Mouse (Mus musculus): Measurements from ENCODE around the gene Hemgn. TPM values are rescaled to one million over a fixed set of nuclear protein-coding genes. Genes with fewer than 3 reads are reported as not detected.
A peak's percentile ranks its signal among the peaks of the same experiment; 100 is the strongest.

Gene Hemgn
- polyA plus RNA-seq, 1 experiment from 2014 or later = 4.3 TPM

GRCm38 (mm10) chr4:46371030-46371429, 42.3 kb downstream of the Hemgn start:
- Histone ChIP-seq H3K27me3 (peaks cover 36% of the 10 kb centered on the region), H3K4me3 (peak overlapping the region; percentile 4; the same call in 1 of the 2 replicates), H3K9me3 (replicated peaks) (no peaks in the 10 kb centered on the region), H3K4me2 (replicated peaks) (peak overlapping the region; percentile 44), H3K36me3 (0 out of 2 replicates have a peak, but pooled peaks cover 3% of the 10 kb centered on the region), H3K9ac (peak overlapping the region; percentile 41; the same call in 1 of the 2 replicates), H3K4me1 (peaks cover 11% of the 10 kb centered on the region), H3K27ac (no peak overlapping the region)
- 3% methylated on average over 19 of the region's 19 CpGs for WGBS
- ATAC-seq (ENCODE audit: low FRiP score) = peak; percentile 78

GRCm38 (mm10) chr4:46370406-46370805, 42.9 kb downstream of the Hemgn start:
- Histone ChIP-seq H3K4me2 (replicated peaks) (no peak overlapping the region), H3K9me3 (replicated peaks) (no peaks in the 10 kb centered on the region), H3K9ac (no peak overlapping the region), H3K4me1 (peaks cover 11% of the 10 kb centered on the region), H3K27ac (no peak overlapping the region), H3K4me3 (no peak overlapping the region), H3K36me3 (no peaks in the 10 kb centered on the region), H3K27me3 (peaks cover 40% of the 10 kb centered on the region)
- WGBS = 54% methylated on average over 6 of the region's 6 CpGs
- ATAC-seq (ENCODE audit: low FRiP score) = no peak

GRCm38 (mm10) chr4:46369070-46369469, 44.2 kb downstream of the Hemgn start:
- no peak overlapping the region for H3K27ac ChIP-seq
- H3K36me3 ChIP-seq = no peaks in the 10 kb centered on the region
- H3K9me3 ChIP-seq (replicated peaks) = no peaks in the 10 kb centered on the region
- no peak overlapping the region for H3K9ac ChIP-seq
- no peak for ATAC-seq (ENCODE audit: low FRiP score)
- WGBS = 65% methylated on average over 4 of the region's 4 CpGs
- peaks cover 40% of the 10 kb centered on the region for H3K27me3 ChIP-seq
- H3K4me1 ChIP-seq = peaks cover 8% of the 10 kb centered on the region; the same call in 1 of the 2 replicates
- no peak overlapping the region for H3K4me3 ChIP-seq
- H3K4me2 ChIP-seq (replicated peaks) = no peak overlapping the region

GRCm38 (mm10) chr4:46367487-46367959, 45.8 kb downstream of the Hemgn start:
- Histone ChIP-seq H3K27me3 (peaks cover 40% of the 10 kb centered on the region), H3K4me2 (replicated peaks) (no peak overlapping the region), H3K4me1 (peaks cover 8% of the 10 kb centered on the region; the same call in 1 of the 2 replicates), H3K9ac (no peak overlapping the region), H3K36me3 (no peaks in the 10 kb centered on the region), H3K27ac (no peak overlapping the region), H3K4me3 (no peak overlapping the region), H3K9me3 (replicated peaks) (no peaks in the 10 kb centered on the region)
- peak; percentile 40; the same call in 1 of the 2 replicates for ATAC-seq (ENCODE audit: low FRiP score)
- 21% methylated on average over 12 of the region's 12 CpGs for WGBS

GRCm38 (mm10) chr4:46364360-46364759, 48.9 kb downstream of the Hemgn start:
- no peak overlapping the region for H3K4me3 ChIP-seq
- ATAC-seq (ENCODE audit: low FRiP score) = no peak
- 84% methylated on average over 2 of the region's 2 CpGs for WGBS
- H3K27ac ChIP-seq = no peak overlapping the region
- no peaks in the 10 kb centered on the region for H3K9me3 ChIP-seq (replicated peaks)
- peaks cover 23% of the 10 kb centered on the region for H3K27me3 ChIP-seq
- H3K36me3 ChIP-seq = no peaks in the 10 kb centered on the region
- H3K4me2 ChIP-seq (replicated peaks) = no peak overlapping the region
- H3K4me1 ChIP-seq = peaks cover 5% of the 10 kb centered on the region; the same call in 1 of the 2 replicates
- no peak overlapping the region for H3K9ac ChIP-seq

- H3K4me2 ChIP-seq (replicated peaks) = no peak overlapping the region
- H3K9ac ChIP-seq = no peak overlapping the region
- 59% methylated on average over 5 of the region's 5 CpGs for WGBS
- H3K4me1 ChIP-seq = no peaks in the 10 kb centered on the region
- no peaks in the 10 kb centered on the region for H3K9me3 ChIP-seq (replicated peaks)
- H3K36me3 ChIP-seq = no peaks in the 10 kb centered on the region
- no peak overlapping the region for H3K27ac ChIP-seq
- no peak for ATAC-seq (ENCODE audit: low FRiP score)
- H3K27me3 ChIP-seq = peaks cover 22% of the 10 kb centered on the region
- H3K4me3 ChIP-seq = no peak overlapping the region
These were observed 52.0 kb downstream of the Hemgn start for GRCm38 (mm10) chr4:46361258-46361657.

GRCm38 (mm10) chr4:46359539-46360253, 53.6 kb downstream of the Hemgn start:
- Histone ChIP-seq H3K9ac (no peak overlapping the region), H3K4me1 (no peaks in the 10 kb centered on the region), H3K4me3 (no peak overlapping the region), H3K36me3 (no peaks in the 10 kb centered on the region), H3K27ac (no peak overlapping the region), H3K4me2 (replicated peaks) (no peak overlapping the region), H3K9me3 (replicated peaks) (no peaks in the 10 kb centered on the region), H3K27me3 (peaks cover 28% of the 10 kb centered on the region)
- WGBS = 81% methylated on average over 12 of the region's 12 CpGs
- no peak for ATAC-seq (ENCODE audit: low FRiP score)

- Histone ChIP-seq H3K4me1 (peaks cover 12% of the 10 kb centered on the region; the same call in 1 of the 2 replicates), H3K9ac (no peak overlapping the region), H3K27ac (no peak overlapping the region), H3K9me3 (replicated peaks) (no peaks in the 10 kb centered on the region), H3K4me3 (no peak overlapping the region), H3K36me3 (no peaks in the 10 kb centered on the region), H3K27me3 (peaks cover 54% of the 10 kb centered on the region), H3K4me2 (replicated peaks) (no peak overlapping the region)
- no peak for ATAC-seq (ENCODE audit: low FRiP score)
- 51% methylated on average over 12 of the region's 12 CpGs for WGBS
These were observed 56.8 kb downstream of the Hemgn start for GRCm38 (mm10) chr4:46356351-46357133.

- H3K9me3 ChIP-seq (replicated peaks) = no peaks in the 10 kb centered on the region
- H3K4me3 ChIP-seq = no peak overlapping the region
- H3K27me3 ChIP-seq = peaks cover 81% of the 10 kb centered on the region
- no peaks in the 10 kb centered on the region for H3K36me3 ChIP-seq
- H3K4me2 ChIP-seq (replicated peaks) = no peak overlapping the region
- H3K9ac ChIP-seq = no peak overlapping the region
- 11% methylated on average over 10 of the region's 10 CpGs for WGBS
- peaks cover 12% of the 10 kb centered on the region; the same call in 1 of the 2 replicates for H3K4me1 ChIP-seq
- no peak overlapping the region for H3K27ac ChIP-seq
- no peak for ATAC-seq (ENCODE audit: low FRiP score)
These were observed 60.3 kb downstream of the Hemgn start for GRCm38 (mm10) chr4:46353045-46353444.

- Histone ChIP-seq H3K36me3 (no peaks in the 10 kb centered on the region), H3K4me2 (replicated peaks) (no peak overlapping the region), H3K27ac (no peak overlapping the region), H3K9me3 (replicated peaks) (no peaks in the 10 kb centered on the region), H3K4me3 (no peak overlapping the region), H3K9ac (no peak overlapping the region), H3K27me3 (peaks cover 93% of the 10 kb centered on the region), H3K4me1 (peaks cover 16% of the 10 kb centered on the region)
- 44% methylated on average over 5 of the region's 5 CpGs for WGBS
- no peak for ATAC-seq (ENCODE audit: low FRiP score)
These were observed 63.8 kb downstream of the Hemgn start for GRCm38 (mm10) chr4:46349530-46349929.

- Histone ChIP-seq H3K4me2 (replicated peaks) (no peak overlapping the region), H3K9ac (no peak overlapping the region), H3K4me1 (peaks cover 22% of the 10 kb centered on the region), H3K27ac (no peak overlapping the region), H3K4me3 (no peak overlapping the region), H3K27me3 (peaks cover 96% of the 10 kb centered on the region), H3K9me3 (replicated peaks) (no peaks in the 10 kb centered on the region), H3K36me3 (no peaks in the 10 kb centered on the region)
- ATAC-seq (ENCODE audit: low FRiP score) = no peak
- WGBS = 18% methylated on average over 9 of the region's 9 CpGs
These were observed 64.4 kb downstream of the Hemgn start for GRCm38 (mm10) chr4:46348897-46349296.
